Mouse (Mus musculus) forebrain, embryonic 10.5 days (tissue): ENCODE measurements around the gene Fitm2. TPM values are rescaled to one million over a fixed set of nuclear protein-coding genes. Genes with fewer than 3 reads are reported as not detected.

Experiments
- DNase-seq: peaks from one replicate; pipeline ENCODE4 v3.0.0-alpha.2; 2017; ENCODE audit warnings: low spot score; ENCODE audit errors: extremely low spot score
- H3K27ac ChIP-seq: fragments of 300-500 bp; sonication (generic); 2 replicates; pipeline ENCODE4 v1.5.1; 2016; ENCODE audit warnings: mild to moderate bottlenecking
- H3K27me3 ChIP-seq: fragments of 300-500 bp; sonication (generic); 2 replicates; pipeline ENCODE4 v1.6.1; 2016; ENCODE audit warnings: mild to moderate bottlenecking; ENCODE audit not compliant: poor library complexity, severe bottlenecking
- H3K36me3 ChIP-seq: fragments of 300-500 bp; sonication (generic); replicated peaks from 2 replicates; pipeline ENCODE4 v1.6.1; 2016; ENCODE audit warnings: mild to moderate bottlenecking, moderate library complexity
- H3K4me1 ChIP-seq: fragments of 300-500 bp; sonication (generic); 2 replicates; pipeline ENCODE4 v1.6.1; 2016
- H3K4me3 ChIP-seq: fragments of 300-500 bp; sonication (generic); 2 replicates; pipeline ENCODE4 v1.5.1; 2016; ENCODE audit warnings: mild to moderate bottlenecking, moderate library complexity
- H3K9me3 ChIP-seq: fragments of 300-500 bp; sonication (generic); 2 replicates; pipeline ENCODE4 v1.6.1; 2016; ENCODE audit warnings: mild to moderate bottlenecking, moderate library complexity
- WGBS: fragments of 180-500 bp; shearing (Covaris S2); methylation state at CpG from one replicate; pipeline ENCODE4 v1.1.7; 2016; 5-methylcytosine and 5-hydroxymethylcytosine counted together
- polyA plus RNA-seq: library from polyadenylated mRNA; unstranded; fragments of >200 nt; fragmentation: Nextera tagmentation; extraction: Ambion mirVana; gene quantifications from 2 replicates; pipeline ENCODE4 v1.2.1, GENCODE M21; 2016

The Fitm2 gene
- polyA plus RNA-seq, 1 experiment from 2014 or later = 10.9 TPM

GRCm38 (mm10) chr2:163438246-163438618 lies 34.2 kb downstream of the Fitm2 start, which contains the start of gene Gdap1l1:
Gene Gdap1l1, plus strand, starts transcription at chr2:163438476.
- H3K4me1 ChIP-seq = peaks cover 26% of the 10 kb centered on the region
- DNase-seq = no peak
- H3K27me3 ChIP-seq = peaks cover 32% of the 10 kb centered on the region
- peak within 1 kb of the TSS; percentile 80 for H3K27ac ChIP-seq
- 0% methylated on average over 18 of the region's 18 CpGs for WGBS
- H3K9me3 ChIP-seq = no peaks in the 10 kb centered on the region
- H3K4me3 ChIP-seq = peak within 1 kb of the TSS; percentile 62
- no peaks in the 10 kb centered on the region for H3K36me3 ChIP-seq

- H3K4me1 ChIP-seq = peaks cover 26% of the 10 kb centered on the region
- no peaks in the 10 kb centered on the region for H3K36me3 ChIP-seq
- H3K27ac ChIP-seq = no peak overlapping the region
- no peaks in the 10 kb centered on the region for H3K9me3 ChIP-seq
- peaks cover 32% of the 10 kb centered on the region for H3K27me3 ChIP-seq
- 40% methylated on average over 4 of the region's 4 CpGs for WGBS
- peak overlapping the region; percentile 62 for H3K4me3 ChIP-seq
- no peak for DNase-seq
Measured at GRCm38 (mm10) chr2:163437800-163438199, 34.6 kb downstream of the Fitm2 start.

- peaks cover 23% of the 10 kb centered on the region for H3K27me3 ChIP-seq
- no peaks in the 10 kb centered on the region for H3K36me3 ChIP-seq
- 22% methylated on average over 4 of the region's 4 CpGs for WGBS
- no peak for DNase-seq
- no peak overlapping the region for H3K27ac ChIP-seq
- H3K9me3 ChIP-seq = no peaks in the 10 kb centered on the region
- H3K4me3 ChIP-seq = no peak overlapping the region
- H3K4me1 ChIP-seq = peaks cover 23% of the 10 kb centered on the region
Measured at GRCm38 (mm10) chr2:163433971-163434370, 38.5 kb downstream of the Fitm2 start.

GRCm38 (mm10) chr2:163431289-163431688 lies 41.1 kb downstream of the Fitm2 start:
- H3K9me3 ChIP-seq = no peaks in the 10 kb centered on the region
- no peak overlapping the region for H3K27ac ChIP-seq
- DNase-seq = no peak
- H3K4me1 ChIP-seq = peaks cover 9% of the 10 kb centered on the region
- no peaks in the 10 kb centered on the region for H3K27me3 ChIP-seq
- H3K4me3 ChIP-seq = no peak overlapping the region
- no peaks in the 10 kb centered on the region for H3K36me3 ChIP-seq
- whole genome bisulfite sequencing = 89% methylated on average over 9 of the region's 9 CpGs

- no peaks in the 10 kb centered on the region for H3K27me3 ChIP-seq
- 57% methylated on average over 4 of the region's 4 CpGs for WGBS
- H3K36me3 ChIP-seq = no peaks in the 10 kb centered on the region; the same call in 1 of the 2 replicates
- no peaks in the 10 kb centered on the region for H3K9me3 ChIP-seq
- no peak overlapping the region for H3K27ac ChIP-seq
- no peak overlapping the region for H3K4me3 ChIP-seq
- H3K4me1 ChIP-seq = no peaks in the 10 kb centered on the region
- DNase-seq = no peak
Measured at GRCm38 (mm10) chr2:163428346-163429011, 44.0 kb downstream of the Fitm2 start.

- Histone ChIP-seq H3K27ac (no peak within 1 kb of the TSS), H3K36me3 (peaks cover 11% of the 10 kb centered on the region), H3K9me3 (no peaks in the 10 kb centered on the region), H3K27me3 (no peaks in the 10 kb centered on the region), H3K4me1 (peaks cover 12% of the 10 kb centered on the region), H3K4me3 (no peak within 1 kb of the TSS)
- 84% methylated on average over 6 of the region's 6 CpGs for WGBS
- DNase-seq = no peak
Measured at GRCm38 (mm10) chr2:163424597-163424996, 47.8 kb downstream of the Fitm2 start, which contains the start of gene Oser1. Gene Oser1, minus strand, starts transcription at chr2:163424697.

- Histone ChIP-seq H3K4me1 (peaks cover 19% of the 10 kb centered on the region), H3K36me3 (peaks cover 11% of the 10 kb centered on the region), H3K27ac (no peak overlapping the region), H3K27me3 (no peaks in the 10 kb centered on the region), H3K9me3 (no peaks in the 10 kb centered on the region), H3K4me3 (no peak overlapping the region)
- DNase-seq = no peak
- WGBS = 83% methylated on average over 9 of the region's 9 CpGs
Measured at GRCm38 (mm10) chr2:163422895-163423660, 49.4 kb downstream of the Fitm2 start.

- Histone ChIP-seq H3K4me1 (peaks cover 26% of the 10 kb centered on the region), H3K9me3 (no peaks in the 10 kb centered on the region), H3K36me3 (peaks cover 16% of the 10 kb centered on the region), H3K27me3 (no peaks in the 10 kb centered on the region), H3K4me3 (peak overlapping the region; percentile 98), H3K27ac (peak overlapping the region; percentile 87)
- 43% methylated on average over 10 of the region's 10 CpGs for WGBS
- no peak for DNase-seq
Measured at GRCm38 (mm10) chr2:163420366-163420886, 52.0 kb downstream of the Fitm2 start.

- no peaks in the 10 kb centered on the region for H3K27me3 ChIP-seq
- DNase-seq = peak; percentile 99
- peaks cover 26% of the 10 kb centered on the region for H3K4me1 ChIP-seq
- H3K4me3 ChIP-seq = peak overlapping the region; percentile 98
- no peaks in the 10 kb centered on the region for H3K9me3 ChIP-seq
- peaks cover 25% of the 10 kb centered on the region for H3K36me3 ChIP-seq
- peak overlapping the region; percentile 87 for H3K27ac ChIP-seq
- WGBS = under 1% methylated on average over 69 of the region's 71 CpGs
Measured at GRCm38 (mm10) chr2:163419346-163420045, 52.9 kb downstream of the Fitm2 start.

- 0% methylated on average over 46 of the region's 50 CpGs for WGBS
- DNase-seq = peak; percentile 67
Measured at GRCm38 (mm10) chr2:163418841-163419345, 53.5 kb downstream of the Fitm2 start.

GRCm38 (mm10) chr2:163417830-163418229 lies 54.6 kb downstream of the Fitm2 start:
- Histone ChIP-seq H3K27ac (no peak overlapping the region), H3K27me3 (no peaks in the 10 kb centered on the region), H3K4me3 (peak overlapping the region; percentile 98), H3K9me3 (no peaks in the 10 kb centered on the region), H3K4me1 (peaks cover 26% of the 10 kb centered on the region), H3K36me3 (peaks cover 33% of the 10 kb centered on the region)
- no peak for DNase-seq

More at GRCm38 (mm10) chr2:163418841-163419345, 53.5 kb downstream of the Fitm2 start:
- Histone ChIP-seq H3K4me3 (peak overlapping the region; percentile 98), H3K27me3 (no peaks in the 10 kb centered on the region), H3K36me3 (peaks cover 31% of the 10 kb centered on the region), H3K4me1 (peaks cover 26% of the 10 kb centered on the region), H3K27ac (peak overlapping the region; percentile 87), H3K9me3 (no peaks in the 10 kb centered on the region)

GRCm38 (mm10) chr2:163417026-163417425 lies 55.4 kb downstream of the Fitm2 start:
- Histone ChIP-seq H3K27me3 (no peaks in the 10 kb centered on the region), H3K4me3 (no peak overlapping the region), H3K36me3 (peaks cover 40% of the 10 kb centered on the region), H3K9me3 (no peaks in the 10 kb centered on the region), H3K4me1 (peaks cover 26% of the 10 kb centered on the region), H3K27ac (no peak overlapping the region)
- WGBS = 97% methylated on average over 6 of the region's 6 CpGs
- DNase-seq = no peak
